Mouse (Mus musculus) G1E (cell line): ENCODE measurements around the gene Hist1h3g. TPM values are rescaled to one million over a fixed set of nuclear protein-coding genes. Genes with fewer than 3 reads are reported as not detected.
A peak's percentile ranks its signal among the peaks of the same experiment; 100 is the strongest.

Source experiments
- ATAC-seq: 2 replicates; pipeline ENCODE4 v1.8.0; 2016; ENCODE audit warnings: mild to moderate bottlenecking; ENCODE audit not compliant: insufficient number of reproducible peaks, poor library complexity, low FRiP score, severe bottlenecking; ENCODE audit errors: extremely low read depth
- DNase-seq: peaks from one replicate; pipeline ENCODE4 v3.0.0; 2012; ENCODE audit warnings: low spot score
- H3K27me3 ChIP-seq: 2 replicates; pipeline ENCODE4 v1.6.1; 2012; ENCODE audit warnings: mild to moderate bottlenecking, low read length, inconsistent platforms; ENCODE audit not compliant: insufficient read depth
- H3K36me3 ChIP-seq: replicated peaks from 2 replicates; pipeline ENCODE3; 2012; ENCODE audit warnings: mild to moderate bottlenecking, inconsistent platforms
- H3K4me1 ChIP-seq: 2 replicates; pipeline ENCODE4 v1.6.1; 2012; ENCODE audit warnings: low read depth, low read length, inconsistent platforms, mixed read lengths; ENCODE audit not compliant: insufficient read depth
- H3K4me3 ChIP-seq: 2 replicates; pipeline ENCODE4 v1.5.1; 2012; ENCODE audit warnings: low read depth, mild to moderate bottlenecking, inconsistent platforms, low read length, moderate library complexity, mixed read lengths
- H3K9me3 ChIP-seq: replicated peaks from 2 replicates; pipeline ENCODE4 v1.6.1; 2012; ENCODE audit warnings: inconsistent platforms
- CTCF ChIP-seq: IDR thresholded peaks from 2 replicates; pipeline ENCODE4 v1.5.1; 2012; ENCODE audit warnings: low read depth, low read length, inconsistent platforms, mixed read lengths
- GATA1 ChIP-seq: IDR thresholded peaks from 2 replicates; pipeline ENCODE4 v1.6.1; 2012; ENCODE audit warnings: borderline replicate concordance, low read length, inconsistent platforms, mixed read lengths
- GATA2 ChIP-seq: IDR thresholded peaks from 2 replicates; pipeline ENCODE4 v1.6.1; 2012; ENCODE audit warnings: low read depth, low read length, inconsistent platforms, borderline replicate concordance
- POLR2AphosphoS5 ChIP-seq: IDR thresholded peaks from 2 replicates; pipeline ENCODE4 v1.6.1; 2012; ENCODE audit warnings: low read depth, low read length, inconsistent platforms; ENCODE audit not compliant: insufficient replicate concordance
- TAL1 ChIP-seq: conservative IDR thresholded peaks from 2 replicates; pipeline ENCODE4 v1.6.1; 2012; ENCODE audit warnings: low read depth, low read length, inconsistent platforms, mixed read lengths
- polyA plus RNA-seq: library from polyadenylated mRNA; stranded (reverse); fragments of >175 nt; gene quantifications from 2 replicates; pipeline ENCODE4 v1.2.3, GENCODE M21; 2012
- total RNA-seq, 2 experiments: library from RNA; stranded (forward) in 1 of 2; stranded (reverse) in 1 of 2; fragments of 200-1000 nt in 1 of 2; fragments of >200 nt in 1 of 2; fragmentation: Nextera tagmentation in 1 of 2; gene quantifications; 2 replicates each; pipeline ENCODE4 v1.2.3; 2014 to 2017

Gene Hist1h3g
- total and polyA plus RNA-seq, 3 experiments: 12.1 to 647 (median 217) TPM

- H3K4me1 ChIP-seq: peaks cover 24% of the 10 kb centered on the region
- no peaks in the 10 kb centered on the region for H3K9me3 ChIP-seq
- ATAC-seq: no peak
- TF ChIP-seq GATA2 (no peak), POLR2AphosphoS5 (no peak), GATA1 (no peak), TAL1 (no peak), CTCF (no peak)
- no peaks in the 10 kb centered on the region for H3K36me3 ChIP-seq
- peaks cover 20% of the 10 kb centered on the region for H3K27me3 ChIP-seq
- peak overlapping the region; percentile 13; the same call in 1 of the 2 replicates for H3K4me3 ChIP-seq
- no peak for DNase-seq
These were observed 37.4 kb upstream of the Hist1h3g start for GRCm38 (mm10) chr13:23497656-23498321.

- no peaks in the 10 kb centered on the region for H3K36me3 ChIP-seq
- no peak for TF ChIP-seq POLR2AphosphoS5
- TF ChIP-seq GATA1: no peak
- peaks cover 20% of the 10 kb centered on the region for H3K27me3 ChIP-seq
- no peak for DNase-seq
- ATAC-seq: no peak
- H3K4me1 ChIP-seq: peaks cover 28% of the 10 kb centered on the region
- no peaks in the 10 kb centered on the region for H3K9me3 ChIP-seq
- H3K4me3 ChIP-seq: no peak overlapping the region
These were observed 36.6 kb upstream of the Hist1h3g start for GRCm38 (mm10) chr13:23498653-23499052.

- TF ChIP-seq POLR2AphosphoS5 (no peak), GATA2 (no peak), GATA1 (no peak), TAL1 (no peak), CTCF (no peak)
- no peaks in the 10 kb centered on the region for H3K36me3 ChIP-seq
- peaks cover 14% of the 10 kb centered on the region for H3K27me3 ChIP-seq
- no peak for DNase-seq
- no peak overlapping the region; the same call in 1 of the 2 replicates for H3K4me3 ChIP-seq
- no peaks in the 10 kb centered on the region for H3K9me3 ChIP-seq
- peaks cover 36% of the 10 kb centered on the region for H3K4me1 ChIP-seq
- no peak for ATAC-seq
These were observed 35.3 kb upstream of the Hist1h3g start for GRCm38 (mm10) chr13:23499943-23500342.

GRCm38 (mm10) chr13:23500424-23501200, 34.6 kb upstream of the Hist1h3g start:
- TF ChIP-seq CTCF (no peak), POLR2AphosphoS5 (no peak), GATA1 (no peak), TAL1 (no peak), GATA2 (no peak)
- peaks cover 43% of the 10 kb centered on the region for H3K4me1 ChIP-seq
- no peak for DNase-seq
- H3K9me3 ChIP-seq: no peaks in the 10 kb centered on the region
- H3K27me3 ChIP-seq: peaks cover 8% of the 10 kb centered on the region
- no peaks in the 10 kb centered on the region for H3K36me3 ChIP-seq
- H3K4me3 ChIP-seq: no peak overlapping the region
- ATAC-seq: peak; percentile 45; the same call in 1 of the 2 replicates

GRCm38 (mm10) chr13:23501511-23501910, 33.7 kb upstream of the Hist1h3g start:
- no peak for TF ChIP-seq TAL1
- no peak for TF ChIP-seq GATA1
- TF ChIP-seq POLR2AphosphoS5: no peak
- TF ChIP-seq CTCF: no peak
- no peak for ATAC-seq
- Histone ChIP-seq H3K4me1 (peaks cover 52% of the 10 kb centered on the region), H3K4me3 (no peak overlapping the region; the same call in 1 of the 2 replicates), H3K27me3 (peaks cover 6% of the 10 kb centered on the region; the same call in 1 of the 2 replicates), H3K36me3 (no peaks in the 10 kb centered on the region), H3K9me3 (no peaks in the 10 kb centered on the region)
- no peak for DNase-seq

GRCm38 (mm10) chr13:23502031-23502567, 33.1 kb upstream of the Hist1h3g start:
- no peak for ATAC-seq
- Histone ChIP-seq H3K36me3 (no peaks in the 10 kb centered on the region), H3K4me1 (peaks cover 56% of the 10 kb centered on the region), H3K27me3 (peaks cover 2% of the 10 kb centered on the region; the same call in 1 of the 2 replicates), H3K9me3 (no peaks in the 10 kb centered on the region), H3K4me3 (no peak overlapping the region)
- TF ChIP-seq TAL1 (no peak), GATA2 (no peak), POLR2AphosphoS5 (no peak), GATA1 (no peak), CTCF (no peak)
- no peak for DNase-seq
